Mouse (Mus musculus): ENCODE measurements around the gene Cyb5b. TPM values are rescaled to one million over a fixed set of nuclear protein-coding genes. Genes with fewer than 3 reads are reported as not detected.

The Cyb5b gene
- polyA plus RNA-seq, 1 experiment: 106 TPM

DNA sequence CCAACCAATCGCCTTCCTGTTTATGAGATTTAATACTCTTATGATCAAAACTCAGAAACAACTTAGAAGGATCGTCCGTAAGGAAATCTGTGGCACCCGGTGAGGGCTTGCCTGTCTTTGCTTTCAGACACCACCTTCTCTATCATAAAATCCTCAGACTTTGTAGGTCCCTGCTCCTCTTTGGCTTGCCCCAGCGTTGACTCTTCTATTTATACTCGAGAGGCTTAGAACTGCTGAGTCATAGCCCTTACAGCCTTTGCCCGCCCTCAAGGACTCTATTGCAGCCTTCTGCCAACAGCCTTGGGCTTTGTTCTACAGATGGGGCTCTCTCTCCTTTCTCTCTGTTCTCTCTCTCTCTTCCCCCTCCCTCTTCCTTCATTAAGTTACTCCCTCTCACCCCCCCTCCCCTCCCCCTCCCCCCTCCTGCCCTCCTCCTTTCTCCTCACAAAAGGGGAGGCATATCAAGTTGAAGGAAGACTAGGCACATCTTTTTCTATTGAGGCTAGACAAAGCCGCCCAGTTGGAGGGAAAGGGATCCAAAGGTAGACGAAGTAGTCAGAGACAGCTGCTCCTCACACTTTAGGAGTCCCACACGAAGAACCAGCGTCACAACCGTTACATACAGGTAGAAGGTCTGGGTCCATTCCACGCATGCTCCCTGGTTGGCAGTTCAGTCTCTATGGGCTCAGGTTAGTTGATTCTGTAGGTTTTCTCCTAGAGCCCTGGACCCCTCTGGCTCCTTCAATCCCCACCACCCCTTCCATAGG is 10.6 kb upstream of the Cyb5b start:
- Histone ChIP-seq H3K4me3 (ENCODE audit: insufficient read depth, low read length) (no peak overlapping the region), H3K27ac (ENCODE audit: insufficient read depth, low read length) (no peak overlapping the region), H3K4me1 (ENCODE audit: control insufficient read depth, insufficient read depth, low read length) (0 out of 2 replicates have a peak, but pooled peaks cover 1% of the 10 kb centered on the region)
- TF ChIP-seq POLR2A (IDR thresholded peaks at IDR 0.05; ENCODE audit: extremely low read depth, insufficient read depth, low read length): no peak
- no peak for TF ChIP-seq CTCF (IDR thresholded peaks at IDR 0.05; ENCODE audit: extremely low read depth, insufficient read depth, low read length)

DNA sequence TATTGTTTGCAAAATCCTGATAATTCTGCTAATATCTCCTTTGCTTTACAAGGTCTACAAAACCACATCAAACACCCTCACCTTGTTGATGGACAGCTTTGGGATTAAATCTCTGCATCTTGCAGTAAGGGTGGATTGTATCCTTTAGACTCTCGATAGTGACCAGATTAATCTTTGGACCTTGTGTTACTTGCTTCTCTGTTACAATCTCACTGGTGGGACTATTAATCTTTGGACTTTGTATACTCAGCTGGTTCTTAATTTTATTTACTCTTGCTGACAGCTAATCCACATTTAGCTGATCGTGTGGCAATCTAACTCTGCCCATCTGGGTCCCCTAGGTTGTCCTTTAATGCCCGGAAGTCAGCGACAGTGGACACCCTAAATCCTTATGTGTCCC is 7.9 kb upstream of the Cyb5b start:
- no peak overlapping the region for H3K4me3 ChIP-seq (ENCODE audit: insufficient read depth, low read length)
- TF ChIP-seq CTCF (IDR thresholded peaks at IDR 0.05; ENCODE audit: extremely low read depth, insufficient read depth, low read length): no peak
- TF ChIP-seq POLR2A (IDR thresholded peaks at IDR 0.05; ENCODE audit: extremely low read depth, insufficient read depth, low read length): no peak
- no peak overlapping the region for H3K27ac ChIP-seq (ENCODE audit: insufficient read depth, low read length)

DNA sequence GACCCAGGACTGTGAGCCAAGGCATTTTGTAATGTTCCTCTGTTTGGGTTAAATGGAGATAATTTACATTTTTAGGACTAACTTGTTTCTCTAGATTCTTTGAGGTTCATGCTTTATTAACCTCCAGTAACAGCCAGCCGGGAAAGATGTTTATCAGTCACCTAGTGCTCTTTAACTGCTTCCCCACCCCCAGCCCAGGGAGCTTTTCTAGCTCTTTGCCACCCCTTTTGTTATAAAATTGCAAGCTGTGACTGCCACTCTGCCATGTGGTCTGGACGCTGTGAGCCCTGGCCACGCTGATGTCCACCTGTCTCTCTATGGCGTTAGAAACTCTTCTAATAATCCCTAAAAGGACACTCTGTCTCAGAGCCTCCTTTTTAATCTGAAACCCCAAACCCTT is 6.9 kb upstream of the Cyb5b start:
- TF ChIP-seq POLR2A (IDR thresholded peaks at IDR 0.05; ENCODE audit: extremely low read depth, insufficient read depth, low read length) (no peak), CTCF (IDR thresholded peaks at IDR 0.05; ENCODE audit: extremely low read depth, insufficient read depth, low read length) (no peak)
- 0 out of 2 replicates have a peak, but pooled peaks cover 1% of the 10 kb centered on the region for H3K4me1 ChIP-seq (ENCODE audit: control insufficient read depth, insufficient read depth, low read length)
- H3K27ac ChIP-seq (ENCODE audit: insufficient read depth, low read length): no peak overlapping the region
- no peak overlapping the region for H3K4me3 ChIP-seq (ENCODE audit: insufficient read depth, low read length)

More for the DNA sequence above, 7.9 kb upstream of the Cyb5b start:
- H3K4me1 ChIP-seq (ENCODE audit: control insufficient read depth, insufficient read depth, low read length): 0 out of 2 replicates have a peak, but pooled peaks cover 1% of the 10 kb centered on the region

DNA sequence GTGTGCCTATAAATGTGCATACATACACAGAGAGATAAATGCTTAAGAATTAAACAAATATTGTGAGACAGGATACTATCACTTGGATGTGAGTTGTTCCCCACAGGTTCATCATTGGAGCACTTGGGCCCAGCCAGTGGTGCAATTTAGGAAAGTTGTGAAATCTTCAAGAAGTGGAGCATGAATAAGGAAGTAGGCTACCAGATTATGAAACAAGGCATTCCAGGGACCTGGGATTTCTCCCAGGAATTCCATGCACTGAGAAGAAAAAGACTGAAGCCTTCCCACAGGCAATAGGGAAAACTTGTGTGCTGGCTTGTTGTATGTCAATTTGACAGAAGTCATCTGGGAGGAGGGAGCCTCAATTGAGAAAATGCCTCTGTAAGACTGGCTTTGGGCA is 4.3 kb upstream of the Cyb5b start:
- no peak for TF ChIP-seq CTCF (IDR thresholded peaks at IDR 0.05; ENCODE audit: extremely low read depth, insufficient read depth, low read length)
- no peak for TF ChIP-seq POLR2A (IDR thresholded peaks at IDR 0.05; ENCODE audit: extremely low read depth, insufficient read depth, low read length)
- H3K4me1 ChIP-seq (ENCODE audit: control insufficient read depth, insufficient read depth, low read length): no peaks in the 10 kb centered on the region; the same call in none of the 2 replicates
- no peak overlapping the region for H3K27ac ChIP-seq (ENCODE audit: insufficient read depth, low read length)
- H3K4me3 ChIP-seq (ENCODE audit: insufficient read depth, low read length): no peak overlapping the region

DNA sequence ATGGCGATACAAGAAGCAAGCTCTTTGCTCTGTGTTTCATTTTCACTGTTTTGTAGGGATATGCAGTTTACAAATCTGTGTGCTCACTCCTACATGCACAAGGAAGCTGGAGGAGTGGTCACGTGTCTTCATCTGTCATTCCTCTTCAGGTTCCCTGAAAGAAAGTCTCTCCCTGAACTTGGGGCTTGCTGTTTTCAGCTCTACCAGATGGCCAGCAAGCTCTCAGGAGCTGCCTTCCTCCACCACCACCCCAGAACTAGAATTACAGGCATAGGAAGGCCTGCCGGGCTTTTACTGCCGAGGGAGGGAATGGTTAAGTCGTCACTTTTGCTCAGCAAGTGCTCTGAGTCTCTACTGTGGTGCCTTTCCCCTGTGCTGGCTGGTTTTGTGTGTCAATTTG is 1.6 kb upstream of the Cyb5b start:
- Histone ChIP-seq H3K27ac (ENCODE audit: insufficient read depth, low read length) (no peak overlapping the region), H3K4me3 (ENCODE audit: insufficient read depth, low read length) (no peak overlapping the region), H3K4me1 (ENCODE audit: control insufficient read depth, insufficient read depth, low read length) (no peaks in the 10 kb centered on the region; the same call in none of the 2 replicates)
- TF ChIP-seq CTCF (IDR thresholded peaks at IDR 0.05; ENCODE audit: extremely low read depth, insufficient read depth, low read length) (no peak), POLR2A (IDR thresholded peaks at IDR 0.05; ENCODE audit: extremely low read depth, insufficient read depth, low read length) (no peak)

DNA sequence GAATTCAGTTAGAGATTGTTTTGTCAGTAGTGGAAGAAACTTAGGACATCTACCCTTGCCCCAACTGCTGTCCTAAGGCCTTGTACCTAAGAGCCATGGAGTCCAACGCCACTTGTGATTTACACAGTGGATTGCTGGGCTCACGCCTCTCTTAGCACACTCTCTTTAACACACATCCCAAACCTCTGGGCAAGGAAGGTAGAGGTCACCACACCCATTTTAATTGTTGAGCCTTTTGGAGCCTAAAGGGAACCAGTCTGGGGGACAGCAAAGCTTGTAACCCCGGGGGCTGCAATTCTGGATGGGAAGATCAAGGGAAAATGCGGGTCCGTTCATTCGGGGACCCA is 410 bp upstream of the Cyb5b start:
- Histone ChIP-seq H3K4me1 (ENCODE audit: control insufficient read depth, insufficient read depth, low read length) (no peaks in the 10 kb centered on the region; the same call in none of the 2 replicates), H3K4me3 (ENCODE audit: insufficient read depth, low read length) (peak overlapping the region; percentile 73), H3K27ac (ENCODE audit: insufficient read depth, low read length) (peak overlapping the region; percentile 65)
- TF ChIP-seq CTCF (IDR thresholded peaks at IDR 0.05; ENCODE audit: extremely low read depth, insufficient read depth, low read length): no peak
- no peak for TF ChIP-seq POLR2A (IDR thresholded peaks at IDR 0.05; ENCODE audit: extremely low read depth, insufficient read depth, low read length)

DNA sequence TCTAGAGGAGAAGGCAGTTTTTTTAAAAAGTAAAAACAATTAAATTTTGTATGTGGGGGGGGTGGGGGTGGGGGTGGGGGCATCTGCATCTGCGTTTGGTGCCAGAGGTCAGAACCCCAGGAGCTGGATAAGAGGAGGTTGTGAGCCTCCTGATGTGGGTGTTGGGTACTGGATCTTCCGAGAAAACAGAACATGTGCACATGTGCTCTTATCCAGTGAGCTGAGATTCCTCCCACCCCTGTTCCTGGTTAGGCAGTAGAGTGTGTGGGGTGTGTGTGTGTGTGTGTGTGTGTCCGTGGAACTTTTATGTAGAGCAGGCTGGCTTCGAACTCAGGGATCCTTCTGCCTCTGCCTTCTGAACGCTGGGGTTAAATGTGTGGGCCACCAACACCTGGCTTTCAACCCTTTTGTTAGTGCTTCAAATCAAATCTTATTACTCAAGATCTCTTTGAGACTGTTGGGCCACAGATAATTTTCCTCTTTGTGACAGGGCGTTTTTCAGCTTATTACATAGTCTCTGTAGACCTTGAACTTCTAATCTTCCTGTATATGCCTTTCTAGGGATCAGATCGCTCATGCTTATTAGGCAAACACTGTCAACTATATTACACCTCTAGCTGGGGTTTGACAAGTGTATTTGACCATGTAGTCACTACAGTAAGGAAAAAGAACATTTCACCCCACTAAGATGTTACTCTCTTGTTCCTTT is 926 bp downstream of the Cyb5b start:
- Histone ChIP-seq H3K27ac (ENCODE audit: insufficient read depth, low read length) (no peak overlapping the region), H3K4me1 (ENCODE audit: control insufficient read depth, insufficient read depth, low read length) (no peaks in the 10 kb centered on the region; the same call in none of the 2 replicates), H3K4me3 (ENCODE audit: insufficient read depth, low read length) (peak overlapping the region; percentile 73)
- TF ChIP-seq POLR2A (IDR thresholded peaks at IDR 0.05; ENCODE audit: extremely low read depth, insufficient read depth, low read length) (no peak), CTCF (IDR thresholded peaks at IDR 0.05; ENCODE audit: extremely low read depth, insufficient read depth, low read length) (no peak)

DNA sequence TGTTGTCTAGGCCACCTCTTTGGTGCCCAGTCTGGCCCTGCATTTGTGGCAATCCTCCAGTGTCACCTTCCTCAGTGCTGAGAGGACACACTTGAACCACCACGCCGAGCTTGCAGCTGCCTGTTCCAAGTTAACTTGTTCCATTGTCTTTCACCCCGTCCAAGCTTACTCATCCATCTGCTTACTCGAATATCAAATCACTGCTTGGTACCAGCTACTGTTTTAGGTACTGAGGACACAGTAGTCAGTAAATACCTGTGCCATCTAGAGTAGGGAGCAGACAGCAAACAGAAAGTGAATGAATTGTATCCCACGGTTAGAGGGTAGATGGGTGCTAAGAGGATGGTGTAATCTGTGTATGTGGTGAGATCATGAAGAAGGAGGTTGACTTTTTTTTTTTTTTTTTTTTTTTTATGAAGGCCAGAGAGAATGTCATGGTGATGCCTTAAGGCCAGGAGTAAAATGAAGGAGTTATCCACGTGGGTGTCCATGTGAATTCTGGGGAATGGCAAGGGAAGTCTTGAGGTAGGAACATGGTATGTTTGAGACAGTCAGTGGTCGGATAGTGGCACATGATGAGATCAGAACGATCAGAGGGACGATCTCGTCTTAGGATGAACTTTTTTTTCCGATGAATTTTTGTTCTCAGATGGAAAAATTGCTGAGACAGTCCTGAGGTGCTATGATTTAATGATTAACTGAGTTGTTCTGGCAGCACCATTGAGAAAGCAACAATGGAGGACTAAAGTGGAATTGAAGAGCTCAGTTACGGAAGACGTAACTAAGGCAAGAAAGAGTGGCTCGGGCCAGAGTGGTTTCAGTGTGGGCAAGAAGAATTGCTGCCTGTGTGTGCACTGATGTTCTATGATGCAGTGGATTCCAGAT is 3.1 kb downstream of the Cyb5b start:
- H3K4me1 ChIP-seq (ENCODE audit: control insufficient read depth, insufficient read depth, low read length): peaks cover 2% of the 10 kb centered on the region
- TF ChIP-seq CTCF (IDR thresholded peaks at IDR 0.05; ENCODE audit: extremely low read depth, insufficient read depth, low read length) (no peak), POLR2A (IDR thresholded peaks at IDR 0.05; ENCODE audit: extremely low read depth, insufficient read depth, low read length) (no peak)
- H3K27ac ChIP-seq (ENCODE audit: insufficient read depth, low read length): no peak overlapping the region
- H3K4me3 ChIP-seq (ENCODE audit: insufficient read depth, low read length): no peak overlapping the region

DNA sequence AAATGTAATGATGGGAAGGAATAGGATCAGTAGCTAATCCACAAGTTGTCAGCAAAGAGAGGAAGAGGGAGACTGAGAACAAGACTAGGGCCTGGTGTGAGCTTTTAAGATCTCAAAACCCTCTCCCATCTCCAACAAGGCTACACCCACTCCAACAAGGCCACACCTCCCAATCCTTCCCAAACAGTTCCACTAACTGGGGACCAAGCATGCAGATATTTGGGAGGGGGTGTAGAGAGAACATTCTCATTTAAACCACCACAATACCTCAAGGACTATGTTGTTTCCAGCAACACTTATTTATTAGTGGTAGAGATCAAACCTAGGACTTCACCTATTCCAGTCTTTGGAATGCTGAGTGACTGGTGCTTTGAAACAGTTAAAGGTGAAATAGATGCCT is 6.4 kb downstream of the Cyb5b start:
- no peak overlapping the region for H3K27ac ChIP-seq (ENCODE audit: insufficient read depth, low read length)
- peaks cover 2% of the 10 kb centered on the region; the same call in 1 of the 2 replicates for H3K4me1 ChIP-seq (ENCODE audit: control insufficient read depth, insufficient read depth, low read length)
- H3K4me3 ChIP-seq (ENCODE audit: insufficient read depth, low read length): no peak overlapping the region
- TF ChIP-seq POLR2A (IDR thresholded peaks at IDR 0.05; ENCODE audit: extremely low read depth, insufficient read depth, low read length) (no peak), CTCF (IDR thresholded peaks at IDR 0.05; ENCODE audit: extremely low read depth, insufficient read depth, low read length) (no peak)
